Comparison of ENCODE assay signal across 16 mouse cellular contexts in the genomic region with DNA sequence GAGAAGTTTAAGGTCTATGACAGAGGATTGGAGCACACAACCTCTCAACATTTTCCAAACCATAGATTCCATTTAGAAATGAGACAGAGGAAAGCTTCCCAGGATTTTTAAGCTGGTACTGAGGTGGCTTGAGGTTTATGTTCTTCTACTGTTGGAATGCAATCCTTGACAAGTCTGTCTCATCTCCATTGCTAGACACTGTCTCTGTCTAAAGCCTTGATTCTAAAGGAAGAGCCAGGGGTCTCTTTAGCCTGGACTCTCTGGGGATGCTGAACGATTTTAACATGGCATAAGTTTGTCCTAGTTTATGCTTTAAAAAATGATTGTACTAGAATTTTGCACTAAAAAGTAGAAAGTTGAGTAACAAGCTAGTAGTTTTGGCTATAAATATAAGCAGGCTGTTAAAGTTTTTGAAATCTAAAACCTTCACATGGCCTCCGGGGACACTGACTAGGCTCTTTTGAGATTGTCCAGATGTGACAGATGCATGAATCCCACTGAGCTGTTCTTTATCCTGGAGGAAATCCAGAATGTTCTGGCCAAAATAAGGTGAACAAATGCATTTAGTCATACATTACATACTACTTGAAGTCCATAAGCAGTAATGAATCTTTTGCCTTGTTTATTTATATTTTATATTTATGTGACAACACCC.
DNase-seq lines count a peak whose midpoint lies in the region; ATAC-seq lines count a peak whose summit lies in the region.
"Had no signal": no experiment of that assay in that cellular context is flagged by ENCODE, and none has a peak within 500 bp of the region (broad histone marks: within the 10 kb centered on the region; RNA-seq: fewer than 3 reads in every experiment).

No protein-coding gene starts in this region.

- 0 out of 2 replicates have a peak, but pooled peaks have one; percentile 56 for ATAC-seq in embryonic facial prominence, embryonic 11.5 days (replicated peaks; ENCODE audit: insufficient number of reproducible peaks, low FRiP score, low TSS enrichment, low read depth)
- peak; percentile 92 for ATAC-seq in kidney, embryonic 15.5 days (replicated peaks; ENCODE audit: low FRiP score)
- ATAC-seq in forebrain, embryonic 13.5 days, result no peak
- ATAC-seq: hindbrain, embryonic 16.5 days had no signal

- DNase-seq in embryonic facial prominence, embryonic 11.5 days (ENCODE audit: low spot score), result peak; percentile 30
- DNase-seq in embryonic facial prominence, embryonic 10.5 days (ENCODE audit: low spot score), result no peak
- DNase-seq in kidney, postnatal 10 days, result no peak
- peak; percentile 2 for DNase-seq in lung, postnatal 10 days
- DNase-seq in lung, adult 18-20 months, result no peak
- DNase-seq in frontal cortex, postnatal 25 days (ENCODE audit: low spot score in 2 of 2), result no peak
- DNase-seq: adrenal gland, adult 8-10 months; cerebellum, adult 8-10 months; liver; midbrain, embryonic 14.5 days; right cerebral cortex, postnatal 4 days; thymus, postnatal 4 days had no signal

- no peaks in the 10 kb centered on the region for H3K4me1 ChIP-seq in embryonic facial prominence, embryonic 11.5 days (ENCODE audit: control insufficient read depth, insufficient read depth, low read length)
- H3K4me1 ChIP-seq in embryonic facial prominence, embryonic 10.5 days, result no peaks in the 10 kb centered on the region
- H3K4me1 ChIP-seq in kidney, embryonic 15.5 days, result no peaks in the 10 kb centered on the region
- no peaks in the 10 kb centered on the region for H3K4me1 ChIP-seq in forebrain, embryonic 13.5 days

- no peak overlapping the region for H3K27ac ChIP-seq in embryonic facial prominence, embryonic 11.5 days (replicated peaks; ENCODE audit: low read depth, low read length)
- H3K27ac ChIP-seq in embryonic facial prominence, embryonic 10.5 days (replicated peaks), result no peak overlapping the region
- H3K27ac ChIP-seq in kidney, embryonic 15.5 days, result no peak overlapping the region
- no peak overlapping the region for H3K27ac ChIP-seq in forebrain, embryonic 13.5 days
- H3K27ac ChIP-seq: layer of hippocampus, adult 2 months had no signal

- no peaks in the 10 kb centered on the region for H3K9me3 ChIP-seq in embryonic facial prominence, embryonic 11.5 days (replicated peaks; ENCODE audit: control insufficient read depth, low read length)
- H3K9me3 ChIP-seq in embryonic facial prominence, embryonic 10.5 days, result no peaks in the 10 kb centered on the region
- no peaks in the 10 kb centered on the region for H3K9me3 ChIP-seq in kidney, embryonic 15.5 days (replicated peaks)
- no peaks in the 10 kb centered on the region for H3K9me3 ChIP-seq in forebrain, embryonic 13.5 days (replicated peaks)

- 66% methylated on average over 2 of the region's 2 CpGs for WGBS in embryonic facial prominence, embryonic 11.5 days
- 77% methylated on average over 2 of the region's 2 CpGs for WGBS in embryonic facial prominence, embryonic 10.5 days
- 47% methylated on average over 2 of the region's 2 CpGs for WGBS in kidney, embryonic 15.5 days
- 93% methylated on average over 2 of the region's 2 CpGs for WGBS in forebrain, embryonic 13.5 days

- no peak overlapping the region for H3K9ac ChIP-seq in embryonic facial prominence, embryonic 11.5 days (replicated peaks; ENCODE audit: low read length)
- no peak overlapping the region for H3K9ac ChIP-seq in kidney, embryonic 15.5 days
- no peak overlapping the region for H3K9ac ChIP-seq in forebrain, embryonic 13.5 days

- H3K27me3 ChIP-seq in embryonic facial prominence, embryonic 11.5 days (ENCODE audit: control insufficient read depth, insufficient read depth, low read length), result no peaks in the 10 kb centered on the region
- no peaks in the 10 kb centered on the region for H3K27me3 ChIP-seq in embryonic facial prominence, embryonic 10.5 days (replicated peaks; ENCODE audit: low read depth, poor library complexity, severe bottlenecking)
- H3K27me3 ChIP-seq in kidney, embryonic 15.5 days, result no peaks in the 10 kb centered on the region
- H3K27me3 ChIP-seq in forebrain, embryonic 13.5 days, result no peaks in the 10 kb centered on the region

- H3K4me2 ChIP-seq in embryonic facial prominence, embryonic 11.5 days (ENCODE audit: low read depth, low read length), result no peak overlapping the region
- H3K4me2 ChIP-seq in kidney, embryonic 15.5 days, result no peak overlapping the region
- H3K4me2 ChIP-seq in forebrain, embryonic 13.5 days, result no peak overlapping the region

- no peaks in the 10 kb centered on the region for H3K36me3 ChIP-seq in embryonic facial prominence, embryonic 11.5 days (replicated peaks; ENCODE audit: control insufficient read depth, insufficient read depth, low read depth, low read length)
- H3K36me3 ChIP-seq in embryonic facial prominence, embryonic 10.5 days (replicated peaks), result no peaks in the 10 kb centered on the region
- no peaks in the 10 kb centered on the region for H3K36me3 ChIP-seq in kidney, embryonic 15.5 days
- H3K36me3 ChIP-seq in forebrain, embryonic 13.5 days (ENCODE audit: poor library complexity, severe bottlenecking), result no peaks in the 10 kb centered on the region

- H3K4me3 ChIP-seq in embryonic facial prominence, embryonic 11.5 days (ENCODE audit: low read depth, low read length), result no peak overlapping the region
- no peak overlapping the region for H3K4me3 ChIP-seq in embryonic facial prominence, embryonic 10.5 days
- no peak overlapping the region for H3K4me3 ChIP-seq in kidney, embryonic 15.5 days (replicated peaks)
- H3K4me3 ChIP-seq in forebrain, embryonic 13.5 days, result no peak overlapping the region
- H3K4me3 ChIP-seq: layer of hippocampus, adult 2 months had no signal

Comparison
In these comparisons a context has a peak if more than half of its experiments do, and no peak if none do; other contexts are left out.
1. DNase-seq: peak in embryonic facial prominence, embryonic 11.5 days (single experiment) and lung, postnatal 10 days (single experiment); none in embryonic facial prominence, embryonic 10.5 days (single experiment), kidney, postnatal 10 days (single experiment), lung, adult 18-20 months (0 of 2) and frontal cortex, postnatal 25 days (0 of 2).